Mouse (Mus musculus) T-helper 17 cell (primary cell): Measurements from ENCODE around the gene Pcyt2.

ENCODE experiments used
- in situ Hi-C, 2 experiments: fragments of 300-600 bp; cut with MboI, MseI; formaldehyde crosslinking; loops; 1 replicate in 1 of 2; 2 replicates in 1 of 2; pipeline ENCODE4 v1.15.1; 2025; ENCODE audit warnings: high pct_unique_total_duplicates in 2 of 2

The Pcyt2 gene

DNA sequence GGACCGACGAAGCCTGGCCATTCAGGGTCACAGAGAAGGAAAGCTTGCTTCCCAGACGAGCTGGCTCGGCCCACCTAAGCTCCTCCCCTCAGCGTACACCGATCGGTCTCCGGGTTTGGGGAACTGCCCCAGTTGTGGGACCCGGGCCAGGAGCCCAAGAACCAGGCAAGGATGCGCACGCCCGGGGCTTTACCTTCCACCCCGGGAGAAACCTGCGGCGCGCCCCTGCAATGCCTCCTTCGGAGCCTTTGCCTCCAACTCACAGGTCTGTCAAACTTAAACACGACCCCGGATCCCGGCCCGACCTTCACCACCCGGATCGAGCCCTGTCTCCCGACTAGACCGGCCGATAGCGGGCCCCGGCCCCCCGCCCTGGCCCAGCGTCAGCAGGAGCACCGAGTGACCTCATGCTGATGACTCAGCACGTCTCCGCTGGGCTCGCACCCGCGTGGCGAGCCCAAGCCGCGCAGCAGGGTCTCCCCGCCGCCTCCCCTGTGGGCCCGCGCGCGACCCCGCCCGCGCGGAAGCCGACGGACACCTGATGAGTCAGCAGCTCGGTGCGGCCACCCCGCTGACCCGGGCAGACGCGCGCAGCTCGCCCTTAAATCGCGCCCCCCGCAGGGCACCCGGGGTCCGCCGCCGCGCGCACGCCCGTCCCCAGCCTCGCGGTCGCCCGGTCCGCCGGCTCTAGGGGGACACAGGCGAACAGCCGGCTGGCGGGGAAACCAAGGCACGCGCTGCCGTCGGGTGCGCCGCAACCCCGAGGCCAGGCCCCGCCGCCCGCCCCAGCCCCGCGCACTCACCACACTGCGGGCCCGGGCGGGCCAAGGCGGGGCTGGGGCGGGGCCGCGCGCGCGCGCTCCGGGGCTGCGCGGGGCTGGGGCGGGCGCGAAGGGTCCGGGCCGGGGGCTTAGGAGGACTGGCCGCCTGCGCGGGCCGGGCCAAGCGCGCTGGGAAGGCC, 15.1 kb upstream of the Pcyt2 start:
- in situ Hi-C loops: no loop called here

DNA sequence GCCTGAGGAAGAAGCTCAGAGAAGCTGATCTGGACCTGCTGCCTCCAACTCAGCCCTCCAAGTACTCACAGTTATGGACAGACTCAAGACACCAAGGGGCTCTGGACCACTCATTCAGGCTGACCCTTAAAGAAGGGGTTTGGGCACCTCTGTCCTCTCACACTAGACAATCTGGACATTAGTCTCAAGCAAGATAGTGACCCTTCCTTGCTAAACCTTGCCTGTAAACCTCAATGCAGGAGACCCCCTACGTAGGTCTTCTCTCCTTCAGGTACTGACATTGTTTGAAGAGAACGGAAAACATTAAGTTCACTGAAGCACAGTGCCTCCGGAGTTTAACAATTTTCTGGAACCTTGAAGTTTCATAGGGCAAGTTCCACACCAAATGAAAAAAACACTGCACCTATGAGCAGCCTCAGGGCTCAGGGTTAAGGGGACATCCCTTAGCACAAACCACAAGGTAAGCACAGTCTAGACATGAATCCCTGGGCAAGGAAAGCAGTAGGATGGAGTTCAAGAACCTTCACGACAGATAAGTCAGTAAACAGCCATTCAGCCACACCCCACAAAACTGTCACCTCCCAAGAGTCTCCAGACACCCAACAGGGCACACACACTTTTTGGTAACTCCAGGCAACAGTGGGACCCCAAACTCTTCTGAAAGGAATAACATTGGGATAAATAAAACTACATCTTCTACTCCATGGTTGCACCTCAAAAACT, 14.2 kb upstream of the Pcyt2 start:
- in situ Hi-C loops: no loop called here

DNA sequence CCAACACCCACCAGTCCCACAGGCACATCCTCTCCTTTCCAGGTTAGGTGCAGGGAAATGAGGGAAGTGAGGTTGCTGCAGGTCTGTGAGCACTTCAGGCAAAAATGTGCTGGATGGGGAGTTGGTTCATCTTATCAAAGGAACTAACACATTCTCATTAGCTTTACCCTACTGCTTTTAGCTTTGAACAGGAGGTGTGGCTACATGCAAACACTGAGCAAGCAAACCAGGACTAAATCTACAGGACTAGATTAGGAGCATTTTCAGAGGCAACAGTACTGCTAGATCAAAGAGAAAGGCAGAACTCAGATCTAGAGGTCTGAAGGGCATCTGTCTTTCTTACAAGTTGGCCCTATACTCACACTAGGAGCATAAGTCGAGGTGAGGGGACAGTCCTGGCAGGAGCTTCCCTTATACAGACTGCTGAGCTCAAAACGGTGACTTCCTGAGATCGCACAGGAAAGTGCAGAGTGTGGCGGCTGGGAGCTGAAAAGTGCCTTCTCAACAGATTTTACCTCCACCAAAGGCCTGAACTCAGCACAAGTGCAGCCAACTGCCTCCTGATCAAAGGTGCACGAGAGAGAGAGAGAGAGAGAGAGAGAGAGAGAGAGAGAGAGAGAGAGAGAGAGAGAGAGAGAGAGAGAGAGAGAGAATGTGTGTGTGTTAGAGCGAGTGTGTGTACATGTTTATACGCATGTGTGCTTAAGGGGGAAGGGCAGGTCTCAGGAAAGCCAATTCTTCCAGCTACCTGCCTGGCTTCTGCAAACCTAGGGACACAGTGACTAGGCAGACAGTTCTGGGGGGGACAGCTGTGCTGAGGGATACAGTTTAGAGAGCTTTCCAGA, 13.4 kb upstream of the Pcyt2 start:
- in situ Hi-C loops: no loop called here

DNA sequence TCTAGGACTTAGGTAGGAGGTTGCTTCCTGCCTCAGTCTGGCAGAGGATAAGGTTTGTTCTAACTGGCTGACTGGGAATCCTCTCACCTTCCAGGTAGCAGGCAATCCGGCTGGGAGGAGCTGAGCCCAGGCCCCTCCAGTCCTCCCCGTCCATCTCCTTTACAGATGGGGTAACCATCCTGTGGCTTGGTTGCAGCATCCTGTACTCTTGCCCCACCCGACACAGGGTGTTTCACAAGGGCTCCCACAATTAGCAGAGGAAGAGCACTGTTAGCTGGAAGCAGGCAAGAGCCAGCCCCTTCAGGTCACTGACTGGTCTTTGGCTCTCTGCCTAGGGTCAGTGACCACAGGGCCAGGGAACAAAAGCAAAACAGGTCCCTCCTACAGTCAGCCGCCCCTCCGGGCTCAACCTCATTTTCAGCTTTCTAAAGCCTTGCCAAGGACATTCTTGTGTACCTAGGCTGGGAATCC, 12.7 kb upstream of the Pcyt2 start:
- in situ Hi-C loops: no loop called here

DNA sequence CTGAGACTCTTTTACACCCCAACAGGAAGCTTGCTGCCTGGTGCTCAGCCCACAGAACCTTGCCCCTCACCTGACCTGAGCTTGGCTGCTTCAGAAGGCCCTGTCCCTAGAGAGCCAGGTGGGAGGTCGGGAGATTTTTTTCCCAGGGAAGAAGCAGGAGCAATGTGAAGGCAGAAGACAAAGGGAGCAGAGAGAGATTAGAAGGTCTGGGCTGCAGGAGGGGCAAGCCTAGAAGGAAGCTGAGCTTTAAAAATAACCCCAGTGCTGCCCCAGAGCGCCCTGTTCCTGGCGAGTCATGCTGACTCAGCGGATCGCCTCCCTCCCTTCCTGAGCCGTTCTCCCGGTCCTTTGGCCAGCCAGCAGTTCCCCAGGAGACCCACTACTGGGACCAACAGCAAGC, 12.2 kb upstream of the Pcyt2 start:
- in situ Hi-C loops: loop anchor here in 1 of 2 experiments (5.0 kb wide), 1 partner anchor 82 kb away; the partner anchor contains the start of genes Cenpx and Lrrc45

DNA sequence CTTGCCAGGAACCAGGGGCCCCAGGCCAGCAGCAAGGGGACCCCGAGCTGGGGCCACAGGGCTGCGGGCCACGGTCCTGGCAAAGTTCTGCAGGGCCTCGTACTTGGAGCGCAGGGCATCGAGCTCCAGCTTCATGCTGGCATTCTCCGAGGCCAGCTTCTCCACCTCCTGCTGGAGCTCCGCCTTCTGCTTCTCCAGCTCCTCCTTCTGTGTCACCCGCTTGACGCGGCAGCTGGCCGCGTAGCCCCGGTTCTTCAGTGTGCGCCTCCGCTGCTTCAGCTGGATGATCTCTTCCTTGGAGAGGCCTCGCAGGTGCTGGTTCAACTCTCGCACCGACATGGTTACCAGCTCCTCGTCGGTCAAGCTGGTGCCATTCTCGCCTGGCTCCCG, 11.6 kb upstream of the Pcyt2 start:
- in situ Hi-C loops: loop anchor here in 1 of 2 experiments (5.0 kb wide), 1 partner anchor 83 kb away; the partner anchor contains the start of genes Cenpx and Lrrc45

DNA sequence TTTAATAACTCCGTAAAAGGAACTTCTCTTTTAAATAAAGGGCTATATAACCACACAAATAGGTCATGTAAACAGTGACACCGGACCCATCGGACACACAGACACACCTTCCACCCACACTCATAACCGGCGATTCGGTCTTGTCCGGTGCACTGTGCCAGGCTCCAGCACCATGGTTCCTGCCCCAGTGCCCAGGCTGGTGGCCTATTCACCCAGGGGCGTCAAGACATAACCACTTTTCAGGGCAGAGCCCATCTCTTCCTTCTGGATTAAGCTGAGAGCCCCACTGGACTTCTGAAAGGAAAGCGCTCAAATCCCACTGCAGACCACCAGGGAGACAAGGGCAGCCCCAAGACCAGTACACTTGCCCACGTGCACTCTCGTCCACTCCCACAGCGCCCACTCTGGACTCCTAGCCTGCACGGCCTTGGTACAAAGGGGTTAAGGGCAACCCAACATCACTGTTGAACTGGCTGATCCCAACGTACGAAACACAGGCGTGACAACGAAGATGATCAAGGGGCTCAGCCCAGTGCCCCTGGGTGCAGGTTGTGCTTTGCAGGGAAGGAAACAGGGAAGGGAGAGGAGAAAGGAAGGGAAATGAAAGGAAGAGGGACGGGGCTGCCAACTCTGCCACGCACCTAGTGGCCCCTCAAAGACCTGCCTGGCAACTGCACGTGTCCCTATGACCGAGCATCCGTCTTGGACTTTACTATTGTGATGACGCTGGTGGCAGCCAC, 11.0 kb upstream of the Pcyt2 start:
- in situ Hi-C loops: loop anchor here in 1 of 2 experiments (5.0 kb wide), 1 partner anchor 84 kb away; the partner anchor contains the start of genes Cenpx and Lrrc45

DNA sequence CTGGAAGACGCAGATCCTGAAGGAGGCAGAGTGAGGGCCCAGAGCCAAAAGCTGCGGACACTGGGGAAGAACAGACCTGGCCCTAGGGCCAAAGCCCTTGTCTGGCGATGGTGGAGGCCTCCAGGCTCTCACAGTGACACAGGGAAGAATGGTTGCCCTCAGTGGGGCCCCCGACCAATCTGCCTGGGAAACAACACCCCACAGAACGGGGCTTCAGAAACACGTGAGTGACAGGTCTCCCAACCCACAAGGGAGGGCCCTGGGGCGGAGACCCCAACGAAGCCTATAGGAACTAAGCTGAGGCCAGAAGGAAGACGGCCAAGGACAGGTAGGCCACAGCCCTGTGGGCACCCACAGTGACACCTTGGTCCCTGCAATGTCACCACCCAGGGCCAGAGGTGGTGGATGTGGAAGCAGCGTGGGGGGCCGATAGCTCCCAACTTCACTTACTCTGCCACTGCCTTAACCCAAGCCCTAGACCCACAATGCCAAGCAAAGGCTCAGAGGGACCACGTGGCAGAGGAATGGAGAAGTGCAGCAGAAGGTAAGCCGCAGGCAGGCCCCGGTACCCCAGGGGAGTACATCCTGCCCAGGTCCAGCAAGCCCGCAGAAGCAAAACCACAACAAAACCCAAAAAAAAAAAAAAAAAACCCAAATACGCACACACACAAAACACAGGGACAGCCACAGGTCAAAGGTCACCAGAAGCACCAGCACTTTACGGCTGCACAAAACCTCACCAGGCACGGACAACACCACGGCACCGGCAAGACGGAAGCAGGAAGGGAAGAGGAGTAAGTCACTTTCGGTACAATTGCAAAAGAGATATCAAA, 9.9 kb upstream of the Pcyt2 start:
- in situ Hi-C loops: loop anchor here in 1 of 2 experiments (5.0 kb wide), 1 partner anchor 85 kb away; the partner anchor contains the start of genes Cenpx and Lrrc45

DNA sequence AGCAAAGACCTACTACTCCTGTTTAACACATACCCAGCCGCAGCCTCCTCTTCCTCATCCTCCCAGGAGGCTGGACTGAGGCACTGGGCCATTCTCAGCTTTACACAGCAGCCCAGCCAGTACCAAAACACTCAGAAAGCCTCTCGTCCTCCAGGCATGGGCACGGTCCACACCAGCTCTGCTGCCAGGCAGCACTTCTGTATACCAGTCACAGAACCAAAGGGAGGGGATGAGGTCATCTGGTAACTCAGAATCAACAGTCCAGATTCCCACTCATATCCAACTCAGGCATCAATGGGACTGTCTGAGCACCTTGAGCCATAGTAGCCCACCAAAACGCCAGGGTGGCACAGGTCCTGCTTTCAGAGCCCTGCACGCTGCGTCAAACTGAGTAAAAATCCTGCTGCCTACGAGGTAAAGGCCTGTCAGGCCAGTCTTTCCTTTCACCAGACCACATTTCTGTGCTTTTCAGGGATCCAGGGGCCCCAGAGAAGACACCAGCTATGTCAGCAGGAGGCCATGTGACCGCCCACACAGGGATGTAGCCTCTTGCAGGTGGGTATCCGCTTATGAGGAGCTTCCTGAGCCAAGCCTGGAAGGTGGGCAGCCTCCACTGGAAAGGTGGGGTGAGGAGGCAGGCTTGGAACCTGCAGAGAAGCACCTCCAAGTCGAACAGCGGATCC, 9.2 kb upstream of the Pcyt2 start:
- in situ Hi-C loops: loop anchor here in 1 of 2 experiments (5.0 kb wide), 1 partner anchor 85 kb away; the partner anchor contains the start of genes Cenpx and Lrrc45

DNA sequence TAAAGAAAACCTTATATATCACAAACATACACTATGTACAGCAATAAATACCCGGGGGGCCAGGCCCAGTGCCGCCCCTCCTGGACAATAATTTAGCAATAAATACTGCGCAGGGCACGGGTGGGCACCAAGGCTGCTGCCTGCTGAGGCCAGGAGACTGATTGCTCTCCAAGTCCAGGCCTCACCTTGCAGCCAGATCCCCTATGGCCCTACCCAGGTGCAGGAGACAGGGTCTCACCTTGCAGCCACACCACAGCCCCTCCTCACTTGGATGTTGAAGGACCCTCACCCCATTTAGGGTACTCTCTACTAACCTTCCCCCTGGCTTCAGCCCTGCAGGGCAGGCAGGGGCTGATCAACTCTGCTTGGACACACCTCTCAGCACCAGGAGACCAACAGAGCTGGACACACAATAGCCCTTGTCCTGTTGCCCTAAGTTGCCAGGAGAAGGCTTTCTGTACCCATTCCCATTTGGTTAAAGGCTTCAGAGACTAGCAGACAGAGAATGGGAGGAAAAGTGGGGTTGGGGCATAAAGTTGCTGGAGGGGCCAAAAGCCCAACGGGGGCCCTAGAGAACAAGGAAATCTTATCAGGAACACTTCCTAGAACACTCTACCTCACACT, 7.5 kb upstream of the Pcyt2 start, which contains the start of gene Sirt7:
Gene Sirt7, minus strand, starts transcription at position 89 of the 624 bp plus-strand sequence.
- in situ Hi-C loops: loop anchor here in 1 of 2 experiments (5.0 kb wide), 1 partner anchor 87 kb away; the partner anchor contains the start of genes Cenpx and Lrrc45

DNA sequence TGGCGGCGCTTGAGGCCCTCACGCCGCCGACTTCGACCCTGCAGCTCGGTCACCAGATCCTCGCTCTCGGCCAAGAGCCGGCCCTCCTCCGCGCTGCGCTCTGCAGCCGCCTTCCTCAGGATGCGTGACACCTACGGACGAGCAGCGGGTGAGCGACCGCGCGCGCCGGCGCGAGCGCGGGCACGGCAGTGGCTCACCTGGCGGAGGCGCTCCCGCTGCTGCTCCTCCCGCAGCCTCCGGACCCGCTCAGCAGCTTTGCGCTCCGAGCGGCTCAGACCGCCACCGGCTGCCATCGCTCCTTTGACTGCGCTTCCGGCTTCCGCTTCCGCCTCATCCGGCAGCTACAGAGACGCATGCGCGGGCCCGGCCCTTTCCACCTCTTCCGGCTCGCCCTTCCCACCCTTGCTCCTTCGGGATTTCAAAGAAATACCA, 7.0 kb upstream of the Pcyt2 start:
- in situ Hi-C loops: loop anchor here in 1 of 2 experiments (5.0 kb wide), 1 partner anchor 88 kb away; the partner anchor contains the start of genes Cenpx and Lrrc45

DNA sequence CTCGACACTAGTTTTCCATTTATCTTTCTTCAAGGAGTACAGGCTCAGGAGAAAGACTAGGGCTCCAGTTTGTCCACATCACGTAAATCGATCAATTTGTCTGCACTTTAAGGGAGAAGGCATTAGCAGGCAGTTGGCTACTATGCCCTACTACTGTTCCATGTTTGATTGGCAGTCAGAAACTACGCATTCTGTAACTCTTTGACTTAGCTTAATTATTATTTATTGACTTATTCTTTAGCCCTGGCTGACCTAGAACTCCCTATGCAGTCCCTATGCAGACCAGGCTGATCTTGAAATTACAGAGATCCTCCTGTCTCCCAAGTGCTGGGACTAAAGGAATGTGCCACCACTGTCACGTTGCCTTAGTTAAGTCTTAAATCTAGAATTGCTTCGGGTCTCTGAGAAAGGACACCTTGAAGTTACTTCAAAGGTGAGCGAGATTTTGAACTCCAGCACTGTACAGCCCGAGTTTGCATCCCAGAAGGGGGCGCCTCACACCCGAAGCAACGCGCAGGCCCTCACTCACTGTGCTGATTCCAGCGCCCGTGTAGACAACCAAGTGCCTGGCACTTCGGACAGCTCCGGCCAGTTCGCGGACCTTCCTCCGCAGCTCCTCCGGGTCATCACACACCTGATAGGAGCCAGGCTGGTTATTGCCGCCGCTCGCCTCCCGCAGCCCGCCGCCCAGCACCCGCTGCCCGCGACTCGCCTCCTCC, 6.4 kb upstream of the Pcyt2 start:
- in situ Hi-C loops: no loop called here

DNA sequence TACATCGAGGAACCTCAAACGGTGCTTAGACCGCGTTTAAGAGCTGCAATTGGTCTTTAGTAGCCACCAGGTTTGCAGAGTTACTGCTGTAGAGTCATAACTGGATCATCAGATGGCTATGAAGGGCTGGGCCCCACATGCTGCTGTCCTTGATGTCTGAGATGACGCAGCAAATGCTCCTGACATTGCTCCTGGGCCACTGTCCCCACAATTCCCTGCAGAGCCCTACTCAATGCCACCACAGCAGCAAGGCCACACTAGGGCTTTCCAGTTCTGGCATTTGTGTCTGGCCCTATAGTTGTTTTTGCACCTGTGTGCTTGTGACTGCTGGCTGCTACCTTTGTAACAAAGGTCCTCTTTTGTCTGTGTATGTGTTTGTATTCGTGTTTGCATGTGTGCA, 5.1 kb upstream of the Pcyt2 start:
- in situ Hi-C loops: no loop called here

DNA sequence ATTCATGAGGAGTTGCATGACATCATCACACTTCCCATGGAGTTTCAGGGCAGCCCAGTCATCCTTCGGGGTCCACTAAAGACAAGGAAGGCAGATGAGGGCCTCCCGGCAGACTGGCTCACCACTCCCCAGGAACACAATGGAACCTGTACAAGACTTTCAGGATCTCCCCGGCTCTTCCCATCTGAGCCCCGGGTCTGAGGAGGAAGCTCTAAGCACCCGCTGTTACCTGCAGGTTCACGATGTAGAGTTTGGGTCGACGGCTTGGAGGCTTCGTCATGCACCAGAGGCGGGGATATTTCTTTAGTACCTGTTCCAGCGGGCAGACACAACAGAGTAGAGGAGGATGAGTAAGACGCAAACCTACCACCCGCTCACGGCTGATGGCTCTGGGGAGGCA, 2.5 kb upstream of the Pcyt2 start:
- in situ Hi-C loops: no loop called here

DNA sequence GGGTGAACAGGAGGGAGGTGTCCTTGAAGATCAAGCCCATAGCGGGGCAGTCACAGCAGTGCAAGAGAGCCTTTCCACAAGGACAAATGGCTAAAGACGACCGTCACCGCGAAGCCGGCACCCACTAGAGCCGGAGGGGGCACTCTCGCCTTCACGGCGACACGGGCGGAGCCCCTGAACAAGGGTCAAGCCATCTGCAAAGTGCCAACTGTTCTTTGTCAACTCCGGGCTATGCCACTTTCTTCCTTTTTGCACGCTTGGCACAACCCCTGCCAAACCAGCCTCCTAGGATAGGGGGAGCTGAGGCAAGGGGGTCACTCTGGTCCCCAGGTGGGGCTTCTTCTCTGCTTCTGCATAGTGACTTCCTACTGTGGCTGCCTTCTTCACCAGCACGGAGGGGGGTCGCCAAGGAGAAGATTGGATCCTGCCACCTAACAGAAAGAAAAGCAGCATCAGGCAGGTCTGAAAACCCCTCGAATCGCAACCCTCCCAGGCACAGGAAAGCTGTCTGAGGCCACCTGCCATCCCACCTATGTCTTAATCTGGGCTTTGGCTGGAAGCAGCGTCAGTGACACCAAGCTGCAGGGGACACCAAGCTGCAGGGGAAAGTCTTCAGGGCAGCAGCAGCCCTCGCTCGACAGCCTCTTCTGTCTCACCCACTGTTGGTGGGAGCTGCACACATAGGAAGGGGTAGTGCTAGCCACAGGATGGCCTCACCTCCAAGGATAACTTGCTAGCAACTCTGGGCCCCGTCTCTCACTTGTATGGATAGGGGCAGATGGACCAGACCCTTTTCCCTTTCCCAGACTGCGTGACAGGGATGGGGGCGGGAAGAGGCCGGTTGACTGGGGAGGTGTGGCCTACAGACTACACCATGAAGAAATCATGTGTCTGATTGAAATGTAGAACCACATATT, 1.1 kb upstream of the Pcyt2 start:
- in situ Hi-C loops: no loop called here

DNA sequence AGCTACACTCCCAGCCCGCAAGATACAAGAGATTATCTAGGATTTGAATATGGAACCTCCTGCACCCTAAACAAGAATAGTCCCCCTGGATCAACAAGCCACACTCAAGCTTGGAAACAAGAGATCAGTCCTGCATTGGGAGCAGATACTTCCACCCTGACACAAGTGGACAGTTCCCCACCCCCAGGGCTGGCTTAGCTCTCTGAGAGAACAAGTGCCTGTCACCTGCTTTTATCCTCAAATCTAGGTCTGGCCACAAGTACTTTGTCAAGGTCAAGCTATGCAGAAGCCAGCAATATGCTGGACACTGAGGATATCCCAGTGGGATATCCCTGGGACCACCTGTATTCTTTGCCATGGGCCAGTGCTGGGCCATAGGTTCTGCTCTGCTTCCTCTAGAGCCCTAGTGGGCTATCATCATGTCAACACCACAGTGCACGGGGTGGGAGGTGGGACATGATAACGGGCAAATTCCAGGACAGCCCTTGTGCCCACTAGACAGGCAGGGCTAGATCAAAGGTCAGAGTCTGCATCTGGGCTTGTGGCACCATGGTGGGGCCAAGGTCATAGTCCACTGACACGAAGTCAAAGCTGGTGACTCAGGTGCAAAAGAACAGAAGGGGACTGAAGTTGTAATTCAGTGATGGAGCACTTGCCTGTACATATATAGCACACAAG, 980 bp downstream of the Pcyt2 start:
- in situ Hi-C loops: no loop called here
